Mouse (Mus musculus) stomach, postnatal 0 days (tissue): ENCODE data around the gene Tppp. TPM values are rescaled to one million over a fixed set of nuclear protein-coding genes. Genes with fewer than 3 reads are reported as not detected.

Experiments used
- ATAC-seq: fragments of 200-750 bp; cut with Nextera tagmentation; 2 replicates; pipeline ENCODE4 v1.8.0; 2017; ENCODE audit not compliant: low FRiP score, low TSS enrichment
- DNase-seq: peaks from one replicate; pipeline ENCODE4 v3.0.0-alpha.2; 2016; ENCODE audit warnings: low spot score
- H3K27ac ChIP-seq: fragments of 300-500 bp; sonication (generic); replicated peaks from 2 replicates; pipeline ENCODE4 v1.5.1; 2014; ENCODE audit warnings: mild to moderate bottlenecking, control low read depth
- H3K27me3 ChIP-seq: fragments of 300-500 bp; sonication (generic); 2 replicates; pipeline ENCODE4 v1.6.1; 2014; ENCODE audit warnings: low read length; ENCODE audit not compliant: control insufficient read depth, insufficient read depth
- H3K36me3 ChIP-seq: fragments of 300-500 bp; sonication (generic); 2 replicates; pipeline ENCODE4 v1.6.1; 2014; ENCODE audit warnings: low read length, mixed read lengths; ENCODE audit not compliant: control insufficient read depth, insufficient read depth
- H3K4me1 ChIP-seq: fragments of 300-500 bp; sonication (generic); replicated peaks from 2 replicates; pipeline ENCODE4 v1.6.1; 2014; ENCODE audit warnings: antibody characterized with exemption; ENCODE audit not compliant: control insufficient read depth, insufficient read depth
- H3K4me2 ChIP-seq: fragments of 300-500 bp; sonication (generic); replicated peaks from 2 replicates; pipeline ENCODE4 v1.6.1; 2014; ENCODE audit warnings: low read depth, mild to moderate bottlenecking, control low read depth, moderate library complexity
- H3K4me3 ChIP-seq: fragments of 300-500 bp; sonication (generic); 2 replicates; pipeline ENCODE4 v1.5.1; 2014; ENCODE audit warnings: low read depth, low read length, control low read depth
- H3K9ac ChIP-seq: fragments of 300-500 bp; sonication (generic); 2 replicates; pipeline ENCODE4 v1.6.1; 2014; ENCODE audit warnings: mild to moderate bottlenecking, low read length, control low read depth, mixed read lengths
- H3K9me3 ChIP-seq: fragments of 300-500 bp; sonication (generic); 2 replicates; pipeline ENCODE4 v1.6.1; 2016; ENCODE audit warnings: low read length; ENCODE audit not compliant: control insufficient read depth
- CTCF ChIP-seq: IDR thresholded peaks from 2 replicates; pipeline ENCODE4 v1.5.1; 2016; ENCODE audit warnings: antibody characterized with exemption, low read depth, mild to moderate bottlenecking, moderate library complexity
- EP300 ChIP-seq: optimal IDR thresholded peaks from 2 replicates; pipeline ENCODE3; 2016; ENCODE audit warnings: antibody characterized with exemption
- WGBS: fragments of 180-500 bp; shearing (Covaris S2); extraction: QIAGEN DNeasy Blood & Tissue Kit; methylation state at CpG from one replicate; pipeline ENCODE4 v1.1.7; 2014; 5-methylcytosine and 5-hydroxymethylcytosine counted together
- polyA plus RNA-seq: library from polyadenylated mRNA; unstranded; fragments of >200 nt; fragmentation: Nextera tagmentation; extraction: Ambion mirVana; gene quantifications from 2 replicates; pipeline ENCODE4 v1.2.1, GENCODE M21; 2015

The Tppp gene
- polyA plus RNA-seq, 1 experiment from 2014 or later: 3.4 TPM

DNA sequence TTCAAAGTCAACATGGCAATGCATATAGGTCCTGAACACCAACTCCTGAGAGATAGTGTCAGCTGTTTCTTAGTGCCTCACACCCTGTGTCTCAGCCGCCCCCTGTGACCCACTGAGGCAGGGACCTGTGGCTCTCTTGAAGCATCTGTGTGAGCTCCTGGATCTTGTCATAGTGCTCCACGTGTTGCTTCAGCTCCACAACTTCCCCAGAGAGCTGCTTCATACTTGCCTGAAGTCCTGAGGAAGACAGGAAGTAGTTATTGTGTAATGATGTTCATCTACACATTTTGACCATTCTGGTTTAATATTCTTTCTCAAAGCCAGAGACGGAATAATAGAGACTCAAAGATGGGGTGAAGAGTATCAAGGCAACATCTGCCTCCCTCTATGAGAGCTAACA is 30.7 kb downstream of the Tppp start:
- H3K27me3 ChIP-seq: no peaks in the 10 kb centered on the region
- H3K36me3 ChIP-seq: no peaks in the 10 kb centered on the region
- 81% methylated on average over 3 of the region's 3 CpGs for WGBS
- H3K4me2 ChIP-seq: no peak overlapping the region
- H3K4me3 ChIP-seq: no peak overlapping the region
- DNase-seq: no peak
- no peaks in the 10 kb centered on the region for H3K4me1 ChIP-seq
- H3K9ac ChIP-seq: no peak overlapping the region
- H3K27ac ChIP-seq: no peak overlapping the region
- TF ChIP-seq CTCF (no peak), EP300 (no peak)
- no peak for ATAC-seq
- no peaks in the 10 kb centered on the region for H3K9me3 ChIP-seq

DNA sequence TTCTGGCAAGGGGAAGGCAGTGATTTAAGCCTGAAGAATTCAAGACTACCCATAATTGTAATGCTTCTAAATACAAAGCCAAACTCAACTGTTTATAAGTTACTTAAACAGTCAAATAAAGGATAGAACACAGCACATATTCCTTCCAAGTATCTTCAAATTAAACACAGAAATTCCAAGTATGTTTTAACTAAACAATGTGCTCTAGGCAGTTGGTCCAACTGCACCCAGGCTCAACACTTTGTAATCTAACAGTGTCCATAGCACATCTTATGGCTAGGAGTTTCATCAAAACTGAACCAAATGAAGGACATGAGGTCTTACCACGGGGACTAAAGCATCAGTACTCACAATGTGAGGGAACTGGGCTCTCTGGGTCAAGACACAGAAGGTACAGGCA is 47.0 kb downstream of the Tppp start:
- no peak; the same call in 1 of the 2 replicates for ATAC-seq
- Histone ChIP-seq H3K27me3 (no peaks in the 10 kb centered on the region), H3K4me3 (no peak overlapping the region), H3K4me2 (no peak overlapping the region), H3K27ac (peak overlapping the region; percentile 71), H3K9ac (no peak overlapping the region), H3K4me1 (0 out of 2 replicates have a peak, but pooled peaks cover 2% of the 10 kb centered on the region), H3K36me3 (no peaks in the 10 kb centered on the region), H3K9me3 (no peaks in the 10 kb centered on the region)
- no peak for DNase-seq
- no peak for TF ChIP-seq EP300
- no peak for TF ChIP-seq CTCF
- 42% methylated on average over 1 of the region's 1 CpGs for WGBS

DNA sequence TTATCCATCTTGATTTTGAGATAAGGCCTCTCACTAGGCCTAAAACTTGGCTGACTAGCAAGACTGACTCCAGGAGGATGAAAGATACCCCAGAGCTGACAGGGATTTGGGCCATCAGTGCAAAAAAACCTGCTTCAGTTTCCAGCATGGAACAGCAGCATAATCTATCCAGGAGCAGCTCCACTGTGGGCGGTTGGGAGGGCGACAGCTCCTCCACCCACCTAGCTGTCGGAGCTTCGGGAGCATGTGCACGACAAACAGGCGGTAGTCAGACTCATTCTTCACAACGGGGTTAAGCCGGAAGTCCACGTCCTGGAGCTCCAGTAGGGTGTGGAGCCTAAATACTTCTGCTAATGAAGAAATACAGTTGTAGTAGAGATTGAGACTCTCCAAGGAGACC is 48.9 kb downstream of the Tppp start:
- 79% methylated on average over 9 of the region's 9 CpGs for WGBS
- TF ChIP-seq EP300 (no peak), CTCF (no peak)
- no peaks in the 10 kb centered on the region for H3K9me3 ChIP-seq
- no peak for ATAC-seq
- no peak overlapping the region for H3K9ac ChIP-seq
- DNase-seq: no peak
- no peaks in the 10 kb centered on the region for H3K36me3 ChIP-seq
- H3K4me3 ChIP-seq: no peak overlapping the region
- H3K4me1 ChIP-seq: 0 out of 2 replicates have a peak, but pooled peaks cover 2% of the 10 kb centered on the region
- H3K27ac ChIP-seq: no peak overlapping the region
- no peak overlapping the region for H3K4me2 ChIP-seq
- no peaks in the 10 kb centered on the region for H3K27me3 ChIP-seq

DNA sequence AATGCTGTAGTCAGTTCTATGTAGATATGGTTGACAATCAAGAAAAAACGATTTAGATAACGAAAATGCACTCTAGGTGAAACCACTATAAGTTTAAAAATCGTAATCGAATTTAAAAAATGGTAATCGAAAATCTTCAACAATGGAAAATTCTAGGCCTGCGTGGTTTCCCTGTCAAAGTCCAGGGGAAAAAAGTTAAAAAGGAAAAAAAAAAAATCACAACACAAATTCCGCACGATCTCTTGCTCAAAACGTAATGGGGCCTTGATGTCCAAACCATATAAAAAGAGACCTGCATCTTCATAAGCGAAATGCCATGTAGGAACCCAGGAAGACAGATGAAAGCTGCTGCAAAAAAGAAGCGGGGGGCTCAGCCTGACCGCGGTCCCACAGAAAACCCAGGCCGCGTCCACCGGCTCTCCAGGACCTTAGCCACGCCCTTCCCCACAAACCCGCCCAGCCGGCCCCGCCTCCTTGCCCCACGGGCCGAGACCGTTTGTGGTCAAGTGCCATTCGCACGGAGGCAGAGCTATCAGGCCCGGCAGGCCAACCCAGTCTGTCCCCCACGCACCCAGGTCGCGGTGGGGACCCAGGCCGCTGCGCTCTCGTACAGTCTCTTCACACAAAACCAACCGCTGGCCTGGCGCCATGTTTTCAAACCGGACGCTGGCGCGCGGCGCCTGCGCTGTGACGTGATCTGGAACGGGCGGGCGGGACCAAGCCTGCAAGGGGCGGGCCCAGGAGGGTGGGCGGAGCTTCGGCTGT is 52.6 kb downstream of the Tppp start, which contains the start of gene Cep72:
TSS of gene Cep72 (minus strand) at position 687 of the 765 bp plus-strand sequence.
- TF ChIP-seq CTCF (no peak), EP300 (no peak)
- Histone ChIP-seq H3K4me2 (peak within 1 kb of the TSS; percentile 62), H3K27me3 (no peaks in the 10 kb centered on the region), H3K4me1 (no peaks in the 10 kb centered on the region), H3K36me3 (no peaks in the 10 kb centered on the region), H3K9ac (peak within 1 kb of the TSS; percentile 78), H3K9me3 (no peaks in the 10 kb centered on the region), H3K4me3 (peak within 1 kb of the TSS; percentile 77), H3K27ac (peak within 1 kb of the TSS; percentile 86)
- ATAC-seq (peak; percentile 98), DNase-seq (peak; percentile 95)
- WGBS: 3% methylated on average over 48 of the region's 48 CpGs

DNA sequence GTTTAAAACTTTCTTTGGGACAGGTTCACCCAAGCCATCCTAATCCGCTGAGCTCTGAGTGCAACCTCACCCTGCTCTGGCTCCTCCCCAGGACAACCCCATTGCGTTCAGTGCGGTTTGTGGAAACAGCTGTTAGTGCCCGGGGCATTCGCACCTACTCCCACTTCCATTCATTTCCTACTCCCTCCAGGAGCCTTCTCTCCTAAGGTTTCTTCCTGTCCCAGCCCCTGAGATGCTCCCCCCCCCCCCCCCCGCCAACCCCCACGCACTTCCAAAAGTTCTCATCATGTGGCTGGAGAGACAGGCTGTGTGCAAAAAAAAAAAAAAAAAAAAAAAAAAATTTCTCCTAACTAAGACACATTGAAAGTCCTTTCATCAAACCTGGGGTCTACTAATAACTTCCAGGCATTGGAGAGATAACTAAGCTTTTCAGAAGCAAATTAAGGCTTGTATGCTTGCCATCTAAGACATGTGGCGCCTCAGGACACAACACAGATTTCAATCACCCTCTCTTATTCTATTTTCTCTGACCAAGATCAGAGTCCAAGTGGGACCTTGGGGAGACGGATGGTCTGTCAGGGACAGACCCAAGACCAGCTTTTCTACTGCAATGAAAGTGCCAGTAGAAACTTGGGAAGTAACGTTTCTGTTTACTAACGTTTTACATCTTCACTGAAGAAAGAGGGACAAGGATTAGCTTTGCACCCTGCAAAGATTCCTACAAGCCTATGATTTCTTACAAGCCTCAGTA is 53.3 kb downstream of the Tppp start:
- Histone ChIP-seq H3K27me3 (no peaks in the 10 kb centered on the region), H3K9me3 (no peaks in the 10 kb centered on the region), H3K4me2 (peak overlapping the region; percentile 62), H3K27ac (no peak overlapping the region), H3K4me1 (no peaks in the 10 kb centered on the region), H3K4me3 (peak overlapping the region; percentile 77), H3K36me3 (no peaks in the 10 kb centered on the region), H3K9ac (no peak overlapping the region)
- TF ChIP-seq CTCF (no peak), EP300 (no peak)
- ATAC-seq (no peak), DNase-seq (no peak)
- WGBS: 25% methylated on average over 10 of the region's 11 CpGs
